Mouse (Mus musculus) lung, embryonic 14.5 days (tissue): ENCODE data around the gene Psapl1. TPM values are rescaled to one million over a fixed set of nuclear protein-coding genes. Genes with fewer than 3 reads are reported as not detected.

ENCODE experiments used
- ATAC-seq: fragments of 200-750 bp; cut with Nextera tagmentation; 2 replicates; pipeline ENCODE4 v1.8.0; 2017; ENCODE audit warnings: mild to moderate bottlenecking, moderate TSS enrichment, moderate library complexity; ENCODE audit not compliant: insufficient read depth
- DNase-seq: peaks from one replicate; pipeline ENCODE4 v3.0.0-alpha.2; 2015
- H3K27ac ChIP-seq: fragments of 300-500 bp; sonication (generic); 2 replicates; pipeline ENCODE4 v1.5.1; 2014; ENCODE audit warnings: low read depth, mild to moderate bottlenecking, moderate library complexity
- H3K27me3 ChIP-seq: fragments of 300-500 bp; sonication (generic); 2 replicates; pipeline ENCODE4 v1.6.1; 2014; ENCODE audit warnings: low read length, control low read depth; ENCODE audit not compliant: insufficient read depth
- H3K36me3 ChIP-seq: fragments of 300-500 bp; sonication (generic); 2 replicates; pipeline ENCODE4 v1.6.1; 2014; ENCODE audit warnings: control low read depth; ENCODE audit not compliant: insufficient read depth
- H3K4me1 ChIP-seq: fragments of 300-500 bp; sonication (generic); 2 replicates; pipeline ENCODE4 v1.6.1; 2014; ENCODE audit warnings: antibody characterized with exemption, control low read depth; ENCODE audit not compliant: insufficient read depth
- H3K4me2 ChIP-seq: fragments of 300-500 bp; sonication (generic); 2 replicates; pipeline ENCODE4 v1.6.1; 2014; ENCODE audit warnings: mild to moderate bottlenecking
- H3K4me3 ChIP-seq: fragments of 300-500 bp; sonication (generic); 2 replicates; pipeline ENCODE4 v1.5.1; 2014; ENCODE audit warnings: low read depth, low read length
- H3K9ac ChIP-seq: fragments of 300-500 bp; sonication (generic); 2 replicates; pipeline ENCODE4 v1.6.1; 2014
- H3K9me3 ChIP-seq: fragments of 300-500 bp; sonication (generic); 2 replicates; pipeline ENCODE4 v1.6.1; 2016; ENCODE audit warnings: low read depth, low read length, control low read depth
- CTCF ChIP-seq: IDR thresholded peaks from 2 replicates; pipeline ENCODE4 v1.5.1; 2016; ENCODE audit warnings: antibody characterized with exemption, low read depth
- WGBS: fragments of 180-500 bp; shearing (Covaris S2); extraction: QIAGEN DNeasy Blood & Tissue Kit; methylation state at CpG from one replicate; pipeline ENCODE4 v1.1.7; 2014; 5-methylcytosine and 5-hydroxymethylcytosine counted together
- polyA plus RNA-seq: library from polyadenylated mRNA; unstranded; fragments of >200 nt; fragmentation: Nextera tagmentation; extraction: Ambion mirVana; gene quantifications from 2 replicates; pipeline ENCODE4 v1.2.1, GENCODE M21; 2014

The Psapl1 gene
- polyA plus RNA-seq, 1 experiment from 2014 or later = 0.20 TPM

GRCm38 (mm10) chr5:36205397-36205796, 1.6 kb downstream of the Psapl1 start:
- no peak for TF ChIP-seq CTCF
- DNase-seq = peak; percentile 56
- Histone ChIP-seq H3K36me3 (no peaks in the 10 kb centered on the region), H3K4me2 (no peak overlapping the region), H3K4me3 (no peak overlapping the region), H3K27ac (no peak overlapping the region), H3K9me3 (no peaks in the 10 kb centered on the region), H3K4me1 (no peaks in the 10 kb centered on the region), H3K27me3 (no peaks in the 10 kb centered on the region), H3K9ac (no peak overlapping the region)
- no peak for ATAC-seq
- WGBS = 63% methylated on average over 11 of the region's 11 CpGs

DNA sequence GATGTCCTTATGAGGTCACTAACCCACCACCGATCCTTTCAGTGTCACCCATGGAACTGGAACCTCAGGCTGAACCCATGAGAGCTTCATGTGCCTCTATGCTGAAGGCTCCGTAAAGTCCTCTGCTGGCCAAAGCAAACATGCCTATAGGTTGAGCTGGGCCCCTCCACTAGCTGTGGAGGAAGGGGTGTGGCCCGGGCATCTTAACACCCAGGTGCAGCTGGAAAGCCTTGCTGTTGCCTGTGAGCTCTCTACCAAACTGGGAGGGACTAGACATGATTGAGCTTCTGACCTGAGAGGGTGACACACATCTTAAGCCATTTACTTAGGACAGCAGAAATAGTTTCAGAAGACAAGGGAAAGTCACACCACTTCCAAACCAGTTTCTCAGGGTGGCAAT, 5.0 kb downstream of the Psapl1 start:
- peak; percentile 54; the same call in 1 of the 2 replicates for ATAC-seq
- TF ChIP-seq CTCF = no peak
- no peak overlapping the region for H3K27ac ChIP-seq
- H3K27me3 ChIP-seq = no peaks in the 10 kb centered on the region
- peak; percentile 43 for DNase-seq
- no peaks in the 10 kb centered on the region for H3K36me3 ChIP-seq
- no peaks in the 10 kb centered on the region for H3K4me1 ChIP-seq
- no peak overlapping the region for H3K9ac ChIP-seq
- H3K4me3 ChIP-seq = no peak overlapping the region
- no peaks in the 10 kb centered on the region for H3K9me3 ChIP-seq
- H3K4me2 ChIP-seq = no peak overlapping the region
- WGBS = 57% methylated on average over 3 of the region's 3 CpGs

DNA sequence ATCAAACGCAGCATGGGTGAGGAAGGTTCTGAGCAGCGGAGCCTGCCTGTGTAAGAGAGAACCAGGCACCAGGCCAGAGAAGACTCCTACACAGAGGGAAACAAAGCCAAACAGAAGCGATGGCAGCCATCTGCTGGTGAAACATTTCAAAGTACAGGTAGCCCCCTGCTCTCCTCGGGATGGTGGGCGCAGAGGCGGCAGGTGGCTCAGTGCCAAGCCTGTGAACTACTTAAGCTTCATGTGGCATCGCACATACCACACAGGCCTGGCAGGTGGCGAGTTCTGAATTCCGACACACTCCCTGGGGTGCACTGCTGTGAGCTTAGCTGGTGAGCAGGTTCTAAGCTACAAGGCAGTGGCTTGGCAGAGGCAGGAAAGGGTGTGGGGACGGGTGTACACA, 9.5 kb downstream of the Psapl1 start:
- Histone ChIP-seq H3K9ac (no peak overlapping the region), H3K4me3 (no peak overlapping the region), H3K27ac (no peak overlapping the region), H3K9me3 (no peaks in the 10 kb centered on the region), H3K27me3 (no peaks in the 10 kb centered on the region), H3K4me2 (no peak overlapping the region), H3K4me1 (no peaks in the 10 kb centered on the region), H3K36me3 (no peaks in the 10 kb centered on the region)
- DNase-seq = peak; percentile 19
- no peak for ATAC-seq
- TF ChIP-seq CTCF = no peak
- WGBS = 83% methylated on average over 10 of the region's 10 CpGs

GRCm38 (mm10) chr5:36220105-36220504, 16.3 kb downstream of the Psapl1 start:
- no peaks in the 10 kb centered on the region for H3K4me1 ChIP-seq
- ATAC-seq = no peak
- H3K9ac ChIP-seq = no peak overlapping the region
- H3K9me3 ChIP-seq = no peaks in the 10 kb centered on the region
- H3K27ac ChIP-seq = no peak overlapping the region
- no peak for TF ChIP-seq CTCF
- H3K4me2 ChIP-seq = no peak overlapping the region
- DNase-seq = no peak
- no peaks in the 10 kb centered on the region for H3K27me3 ChIP-seq
- no peaks in the 10 kb centered on the region for H3K36me3 ChIP-seq
- 78% methylated on average over 4 of the region's 4 CpGs for WGBS
- no peak overlapping the region for H3K4me3 ChIP-seq

- WGBS = 44% methylated on average over 6 of the region's 6 CpGs
- no peaks in the 10 kb centered on the region for H3K9me3 ChIP-seq
- no peak for TF ChIP-seq CTCF
- no peak overlapping the region for H3K9ac ChIP-seq
- H3K36me3 ChIP-seq = no peaks in the 10 kb centered on the region
- no peaks in the 10 kb centered on the region for H3K27me3 ChIP-seq
- H3K4me2 ChIP-seq = no peak overlapping the region
- no peak for ATAC-seq
- DNase-seq = no peak
- no peak overlapping the region for H3K27ac ChIP-seq
- no peaks in the 10 kb centered on the region for H3K4me1 ChIP-seq
- no peak overlapping the region for H3K4me3 ChIP-seq
Observed at GRCm38 (mm10) chr5:36220626-36221025, 16.8 kb downstream of the Psapl1 start.

- no peak overlapping the region for H3K27ac ChIP-seq
- ATAC-seq = no peak
- H3K36me3 ChIP-seq = no peaks in the 10 kb centered on the region
- no peaks in the 10 kb centered on the region for H3K9me3 ChIP-seq
- H3K4me2 ChIP-seq = no peak overlapping the region
- no peak overlapping the region for H3K9ac ChIP-seq
- peak; percentile 71 for DNase-seq
- H3K4me1 ChIP-seq = no peaks in the 10 kb centered on the region
- TF ChIP-seq CTCF = peak; percentile 69
- WGBS = 70% methylated on average over 6 of the region's 6 CpGs
- no peak overlapping the region for H3K4me3 ChIP-seq
- no peaks in the 10 kb centered on the region for H3K27me3 ChIP-seq
Observed at GRCm38 (mm10) chr5:36223787-36224186, 20.0 kb downstream of the Psapl1 start.

GRCm38 (mm10) chr5:36225855-36226254, 22.0 kb downstream of the Psapl1 start:
- Histone ChIP-seq H3K9me3 (no peaks in the 10 kb centered on the region), H3K27me3 (no peaks in the 10 kb centered on the region), H3K4me3 (no peak overlapping the region), H3K9ac (no peak overlapping the region), H3K36me3 (no peaks in the 10 kb centered on the region), H3K4me1 (no peaks in the 10 kb centered on the region), H3K27ac (peak overlapping the region; percentile 42; the same call in 1 of the 2 replicates), H3K4me2 (no peak overlapping the region)
- WGBS = 62% methylated on average over 7 of the region's 7 CpGs
- TF ChIP-seq CTCF = no peak
- DNase-seq (no peak), ATAC-seq (no peak)

- no peak for TF ChIP-seq CTCF
- peak overlapping the region; percentile 42; the same call in 1 of the 2 replicates for H3K27ac ChIP-seq
- H3K4me2 ChIP-seq = no peak overlapping the region
- 47% methylated on average over 11 of the region's 11 CpGs for WGBS
- no peaks in the 10 kb centered on the region for H3K9me3 ChIP-seq
- no peak overlapping the region for H3K9ac ChIP-seq
- no peaks in the 10 kb centered on the region for H3K36me3 ChIP-seq
- no peak overlapping the region for H3K4me3 ChIP-seq
- H3K4me1 ChIP-seq = no peaks in the 10 kb centered on the region
- DNase-seq = peak; percentile 46
- ATAC-seq = no peak
- no peaks in the 10 kb centered on the region for H3K27me3 ChIP-seq
Observed at GRCm38 (mm10) chr5:36226296-36226695, 22.5 kb downstream of the Psapl1 start.
